Mouse (Mus musculus): ENCODE measurements around the gene Zswim4.

- TF ChIP-seq CTCF (IDR thresholded peaks at IDR 0.05; ENCODE audit: extremely low read depth, insufficient read length, insufficient replicate concordance, low read depth, low read length), result no peak
- TF ChIP-seq POLR2A (IDR thresholded peaks at IDR 0.05; ENCODE audit: low read depth, low read length), result no peak
These were observed 6.1 kb downstream of the Zswim4 start for GRCm38 (mm10) chr8:84230735-84231134.
